Mouse (Mus musculus) lung, postnatal 4 days (tissue): ENCODE measurements at regions not wholly inside any gene's neighbourhood (a gene's known extent, or its start where the extent isn't known, plus 50 kb on each side); places are given as distances from the start of the nearest gene placed in this dataset.

Source experiments
- DNase-seq, 2 experiments: peaks; one replicate each; pipeline ENCODE4 v3.0.0; 2021

DNA sequence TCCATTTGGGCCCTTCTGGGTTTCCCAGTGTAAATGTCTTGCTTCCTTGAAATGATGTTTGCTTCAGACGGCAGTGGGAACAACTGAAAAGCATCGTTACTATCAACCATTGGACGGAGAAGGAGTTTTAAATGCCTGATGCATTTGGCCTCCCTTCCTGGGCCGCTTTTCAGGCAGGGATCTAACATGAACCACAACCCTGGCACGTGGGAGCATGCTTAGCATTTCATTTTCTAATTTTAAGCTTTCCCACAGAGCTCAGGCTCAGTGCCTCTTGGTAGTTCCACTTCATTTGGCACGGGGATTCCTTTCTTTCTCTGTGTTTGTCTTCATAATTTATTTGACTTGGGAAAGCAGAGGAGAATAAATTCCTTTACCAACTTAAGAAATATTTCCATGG is 406.6 kb upstream of the Nbea start:
- DNase-seq: no peak

DNA sequence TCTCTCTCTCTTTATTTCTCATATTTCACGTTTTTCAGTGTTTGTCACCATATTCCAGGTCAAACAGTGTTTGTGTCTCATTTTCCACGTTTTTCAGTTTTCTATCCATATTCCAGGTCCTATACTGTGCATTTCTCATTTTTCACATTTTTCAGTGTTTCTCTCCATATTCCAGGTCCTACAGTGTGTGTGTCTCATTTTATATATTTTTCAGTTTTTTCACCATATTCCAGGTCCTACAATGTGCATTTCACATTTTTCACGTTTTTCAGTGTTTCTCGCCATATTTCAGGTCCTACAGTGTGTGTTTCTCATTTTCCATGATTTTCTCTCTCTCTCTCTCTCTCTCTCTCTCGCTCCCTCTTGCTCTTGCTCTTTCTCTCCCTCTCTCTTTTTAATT is 391.9 kb upstream of the Nbea start:
- DNase-seq: no peak

GRCm38 (mm10) chr3:56536178-56536577 is 352.7 kb upstream of the Nbea start:
- DNase-seq: no peak

DNA sequence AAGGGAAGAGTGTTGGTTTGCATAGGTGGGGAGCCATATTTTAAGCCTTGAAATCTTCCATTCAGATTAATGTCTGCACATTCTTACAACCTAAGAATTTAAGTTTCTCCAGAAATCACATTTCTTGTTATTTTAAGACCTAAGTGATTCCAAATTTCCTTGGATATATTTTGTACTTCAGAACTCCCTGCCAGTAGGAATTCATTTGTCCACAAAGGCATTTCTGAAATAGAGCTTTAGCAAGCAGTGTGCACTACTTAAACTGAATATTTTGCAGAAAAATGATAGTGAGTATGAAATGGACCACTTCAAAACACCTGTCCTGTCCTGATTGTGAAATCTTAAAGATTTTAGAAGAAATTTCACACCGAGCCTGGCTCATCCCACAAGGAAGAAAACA is 320.9 kb upstream of the Nbea start:
- DNase-seq: no peak

- no peak for DNase-seq
These were observed 315.8 kb upstream of the Nbea start for GRCm38 (mm10) chr3:56499301-56499700.

- no peak for DNase-seq
These were observed 310.4 kb upstream of the Nbea start for GRCm38 (mm10) chr3:56493937-56494336.

GRCm38 (mm10) chr3:56489154-56489553 is 305.7 kb upstream of the Nbea start:
- no peak for DNase-seq

GRCm38 (mm10) chr3:56485550-56486400 is 302.3 kb upstream of the Nbea start:
- DNase-seq: no peak

DNA sequence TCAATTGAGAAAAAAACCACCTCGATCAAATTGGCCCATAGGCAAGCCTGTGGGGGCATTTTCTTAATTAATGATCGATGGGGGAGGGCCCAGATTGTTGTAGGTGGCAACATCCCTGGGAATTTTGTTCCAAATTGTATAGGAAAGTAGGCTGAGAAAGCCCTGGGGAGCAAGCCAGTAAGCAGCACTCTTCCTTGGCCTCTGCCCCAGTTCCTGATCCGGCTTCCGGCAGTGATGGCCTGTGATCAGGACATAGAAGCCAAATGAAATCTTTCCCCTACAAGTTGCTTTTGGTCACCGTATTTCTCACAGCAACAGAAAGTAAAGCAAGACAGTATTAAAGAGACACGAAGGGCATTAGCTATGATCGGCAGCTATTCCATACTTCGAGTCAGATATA is 300.6 kb upstream of the Nbea start:
- no peak for DNase-seq

- no peak for DNase-seq
These were observed 299.9 kb upstream of the Nbea start for GRCm38 (mm10) chr3:56483370-56483769.

GRCm38 (mm10) chr3:56479529-56479928 is 296.0 kb upstream of the Nbea start:
- DNase-seq: no peak

DNA sequence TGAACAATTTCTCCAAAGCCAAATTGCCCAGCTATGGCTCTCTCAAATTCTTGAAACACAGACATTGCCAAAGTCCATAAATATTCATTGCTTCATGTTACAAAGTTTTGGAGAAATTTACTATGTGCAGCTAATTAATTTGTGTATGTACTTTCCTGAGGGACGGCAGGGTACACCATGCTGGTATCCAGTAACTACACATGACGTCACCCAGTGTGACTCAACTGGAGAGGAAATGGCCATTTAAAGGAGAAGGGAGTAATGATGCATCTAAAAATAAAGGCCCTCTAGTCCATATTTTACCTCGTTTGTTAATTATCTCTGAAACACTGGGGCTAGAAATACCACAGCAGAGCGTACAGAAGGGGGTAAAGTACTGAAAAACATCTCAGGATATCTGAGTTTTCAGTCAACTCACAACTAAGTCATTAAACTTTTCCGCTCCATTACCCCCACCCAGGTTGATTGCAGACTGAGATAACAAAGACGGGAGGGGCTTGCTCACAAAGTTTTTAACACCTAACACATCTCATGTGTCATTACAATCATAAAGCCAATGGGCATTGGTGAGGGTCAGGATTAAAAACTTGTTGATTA is 295.1 kb upstream of the Nbea start:
- DNase-seq: no peak

DNA sequence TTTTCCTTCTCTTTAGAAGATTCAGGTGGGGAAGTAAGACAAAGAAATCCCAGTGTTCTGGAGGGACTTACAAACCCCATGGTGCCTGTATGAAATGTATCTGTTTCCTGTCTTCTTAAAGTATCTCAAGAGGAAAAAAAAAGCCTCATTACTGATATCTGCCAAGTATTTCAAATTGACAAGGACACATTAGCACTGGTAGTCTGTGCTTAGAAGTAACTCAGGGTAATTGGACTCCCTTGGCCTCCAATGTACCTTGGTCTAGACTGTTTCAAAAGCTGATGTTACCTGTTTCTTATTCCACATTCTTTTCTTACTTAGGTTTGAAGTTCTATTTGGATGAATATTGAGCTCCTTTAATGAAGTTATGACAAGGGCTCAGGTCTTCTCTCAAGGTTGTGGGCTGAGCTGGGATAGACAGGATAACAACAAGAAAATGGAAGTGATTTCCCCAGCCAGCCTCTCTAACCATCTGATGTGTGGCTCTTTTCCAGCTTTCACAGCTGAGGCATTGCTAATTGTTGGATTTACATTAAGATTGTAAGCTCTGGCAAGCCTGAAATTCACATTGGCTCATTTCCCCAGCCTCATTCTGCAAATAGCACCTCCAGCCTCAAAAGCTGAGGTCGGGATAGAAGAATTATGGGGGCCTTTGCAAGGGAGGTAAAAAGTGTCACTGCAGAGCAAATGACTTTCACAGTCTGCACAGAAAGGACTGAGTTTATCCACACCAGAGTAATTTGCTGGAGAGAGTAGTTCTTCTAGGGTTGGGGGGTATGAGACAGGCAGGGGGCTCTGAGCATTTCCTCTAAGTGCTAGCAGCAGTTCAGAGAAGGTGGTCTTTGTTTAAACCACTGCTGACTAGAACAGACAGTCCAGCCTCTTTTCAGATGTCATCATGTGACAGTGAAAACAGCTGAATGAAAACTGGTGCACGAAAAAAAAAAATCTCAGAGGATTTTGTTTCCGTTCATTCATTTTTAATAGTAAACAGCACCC is 292.3 kb upstream of the Nbea start:
- no peak for DNase-seq

GRCm38 (mm10) chr3:56472651-56473050 is 289.1 kb upstream of the Nbea start:
- DNase-seq: no peak

GRCm38 (mm10) chr3:56471823-56472222 is 288.3 kb upstream of the Nbea start:
- DNase-seq: no peak

- DNase-seq: no peak
These were observed 287.7 kb upstream of the Nbea start for GRCm38 (mm10) chr3:56471185-56471584.

DNA sequence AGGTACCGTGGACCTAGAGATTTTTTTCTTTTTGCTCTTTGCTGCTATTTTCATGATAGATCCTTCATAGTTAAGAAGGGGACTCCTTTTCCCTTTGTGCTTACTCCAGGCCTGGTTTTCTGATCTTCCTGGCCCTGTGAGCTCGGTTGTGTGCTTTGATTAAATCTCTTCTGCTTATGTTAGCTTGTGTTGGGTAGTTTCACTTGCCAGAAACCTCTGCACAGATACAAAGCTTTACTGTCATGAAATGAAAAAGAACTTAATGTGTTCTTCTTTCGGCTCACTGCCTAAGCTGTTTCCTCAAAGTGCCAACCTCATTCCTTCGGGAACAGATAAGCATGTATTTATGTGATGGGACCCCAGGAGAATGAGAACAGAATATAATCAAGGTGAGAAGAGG is 274.1 kb upstream of the Nbea start:
- DNase-seq: no peak

GRCm38 (mm10) chr3:56456317-56456716 is 272.8 kb upstream of the Nbea start:
- no peak for DNase-seq

DNA sequence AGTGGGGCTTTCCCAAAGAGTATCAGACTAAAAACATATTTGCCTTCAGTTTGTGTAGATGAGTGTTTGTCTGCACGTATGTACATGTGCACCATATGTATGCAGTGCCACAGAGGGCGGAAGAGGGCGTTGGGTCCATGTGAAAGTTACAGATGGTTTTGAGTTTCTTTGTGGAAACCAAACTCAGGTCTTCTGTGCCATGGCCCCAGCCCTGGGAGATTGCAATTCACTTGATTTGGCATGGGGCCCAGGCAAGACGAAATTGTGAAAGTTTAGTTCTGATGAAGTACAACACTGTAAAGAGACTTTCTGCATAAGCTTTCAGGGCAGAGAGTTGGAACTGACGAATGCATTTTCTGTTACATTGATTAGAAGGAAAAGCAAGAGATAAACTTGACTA is 255.4 kb upstream of the Nbea start:
- peak; percentile 18 to 27 for DNase-seq

DNA sequence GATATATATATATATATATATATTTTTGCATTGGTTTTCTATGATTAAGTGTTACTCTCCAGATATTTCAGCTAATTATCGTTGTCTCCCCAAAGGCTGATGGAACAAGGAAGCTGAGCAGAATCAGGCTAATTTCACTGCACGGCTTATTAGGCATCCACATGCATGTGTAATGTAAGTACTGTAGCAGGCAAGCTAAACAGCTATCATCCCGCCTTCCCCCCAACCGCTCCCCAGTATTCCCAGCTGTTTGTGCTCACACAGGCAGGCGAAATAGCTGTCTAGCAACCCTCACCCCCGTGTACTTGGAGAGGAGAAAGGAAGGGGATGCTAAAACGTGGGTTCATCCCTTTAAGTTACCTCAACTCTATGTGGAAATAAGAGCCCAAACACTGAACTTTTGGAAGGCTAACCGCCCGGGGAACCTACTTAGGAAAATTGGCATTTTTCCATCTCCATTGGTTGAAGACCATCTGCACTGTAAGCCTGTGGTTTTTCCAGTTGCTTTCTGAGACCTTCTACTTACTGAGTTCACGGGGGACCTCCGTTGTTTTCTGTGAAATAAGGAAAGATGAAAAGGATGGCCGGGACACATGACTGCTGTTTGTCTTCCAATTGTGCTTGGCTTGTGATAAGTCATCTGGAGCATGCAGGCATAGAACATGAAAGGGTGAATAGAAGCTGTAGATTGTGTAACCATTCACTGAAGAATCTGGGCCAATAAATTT is 254.7 kb upstream of the Nbea start:
- DNase-seq: no peak

GRCm38 (mm10) chr3:56437058-56437457 is 253.6 kb upstream of the Nbea start:
- DNase-seq: peak; percentile 8 to 57

GRCm38 (mm10) chr3:56433495-56433894 is 250.0 kb upstream of the Nbea start:
- peak in 1 of 2 experiments; percentile 5 for DNase-seq

GRCm38 (mm10) chr3:56427201-56427600 is 243.7 kb upstream of the Nbea start:
- DNase-seq: no peak
